Mouse (Mus musculus): ENCODE data around the gene Svop. TPM values are rescaled to one million over a fixed set of nuclear protein-coding genes. Genes with fewer than 3 reads are reported as not detected.

Gene Svop
- polyA plus RNA-seq, 1 experiment from 2014 or later: 0.08 TPM

DNA sequence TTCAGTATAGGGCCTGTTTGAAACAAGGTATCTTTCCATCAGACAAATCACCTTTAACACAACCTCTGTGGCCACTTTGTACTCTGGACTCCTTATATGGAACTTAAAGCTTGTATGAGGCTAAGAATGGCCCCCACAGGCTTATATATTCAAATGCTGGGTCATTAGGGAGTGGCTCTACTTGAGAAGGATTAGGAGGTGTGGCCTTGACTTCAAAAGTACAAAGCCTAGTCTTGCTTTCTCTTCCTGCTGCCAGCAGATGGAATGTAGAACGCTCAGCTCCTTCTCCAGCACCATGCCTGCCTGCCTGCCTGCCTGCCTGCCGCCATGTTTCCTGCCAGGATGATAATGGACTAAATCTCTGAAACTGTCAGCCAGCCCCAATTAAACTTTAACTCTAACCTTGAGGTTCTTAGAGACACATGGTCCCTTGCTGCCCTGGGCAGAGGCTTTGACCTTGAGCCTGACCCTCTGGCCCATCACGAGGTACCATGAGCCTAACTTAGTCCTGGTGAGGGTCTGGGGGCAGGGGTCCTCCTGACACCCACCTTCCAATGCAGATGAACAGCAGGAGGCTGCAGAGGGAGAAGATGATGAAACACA is 59.1 kb downstream of the Svop start:
- H3K9me3 ChIP-seq (replicated peaks; ENCODE audit: low read length): no peaks in the 10 kb centered on the region
- DNase-seq (ENCODE audit: low spot score): no peak
- H3K27me3 ChIP-seq (ENCODE audit: insufficient read depth, low read length): no peaks in the 10 kb centered on the region
- no peak overlapping the region for H3K4me3 ChIP-seq (replicated peaks; ENCODE audit: low read depth, low read length)
- no peak for TF ChIP-seq CTCF (IDR thresholded peaks at IDR 0.05; ENCODE audit: low read depth)
- H3K4me1 ChIP-seq (replicated peaks; ENCODE audit: insufficient read depth, low read length): no peaks in the 10 kb centered on the region
- 82% methylated on average over 3 of the region's 3 CpGs for WGBS
- H3K27ac ChIP-seq: no peak overlapping the region
- no peaks in the 10 kb centered on the region for H3K36me3 ChIP-seq (ENCODE audit: insufficient read depth, low read length)
- no peak overlapping the region for H3K9ac ChIP-seq (ENCODE audit: low read depth, low read length)
- ATAC-seq (replicated peaks; ENCODE audit: low FRiP score, low read depth): no peak
- H3K4me2 ChIP-seq (ENCODE audit: low read length): no peak overlapping the region

DNA sequence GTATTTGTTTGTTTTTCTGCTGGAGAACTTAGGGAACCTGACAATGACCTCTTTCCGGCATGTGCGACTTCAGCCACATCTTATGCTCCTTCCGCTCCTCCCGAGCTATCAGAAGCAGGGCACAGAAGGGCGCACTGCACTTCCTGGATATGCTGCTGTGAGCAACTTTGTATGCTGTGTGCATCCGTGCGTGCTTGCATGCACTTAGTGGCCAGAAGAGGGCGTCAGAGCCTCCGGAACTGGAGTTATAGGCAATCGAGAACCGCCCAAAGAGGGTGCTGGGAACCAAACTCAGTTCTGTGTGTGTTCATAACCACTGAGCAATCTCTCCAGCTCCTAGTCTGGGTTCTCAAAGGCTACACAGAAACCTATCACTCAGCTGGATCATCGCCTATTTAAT is 60.7 kb downstream of the Svop start:
- 92% methylated on average over 12 of the region's 12 CpGs for WGBS
- H3K4me2 ChIP-seq (ENCODE audit: low read length): no peak overlapping the region
- H3K27me3 ChIP-seq (ENCODE audit: insufficient read depth, low read length): no peaks in the 10 kb centered on the region
- no peak overlapping the region for H3K9ac ChIP-seq (ENCODE audit: low read depth, low read length)
- no peak for ATAC-seq (replicated peaks; ENCODE audit: low FRiP score, low read depth)
- no peaks in the 10 kb centered on the region for H3K9me3 ChIP-seq (replicated peaks; ENCODE audit: low read length)
- H3K27ac ChIP-seq: no peak overlapping the region
- no peak overlapping the region for H3K4me3 ChIP-seq (replicated peaks; ENCODE audit: low read depth, low read length)
- H3K36me3 ChIP-seq (ENCODE audit: insufficient read depth, low read length): no peaks in the 10 kb centered on the region
- DNase-seq (ENCODE audit: low spot score): no peak
- no peaks in the 10 kb centered on the region for H3K4me1 ChIP-seq (replicated peaks; ENCODE audit: insufficient read depth, low read length)
- TF ChIP-seq CTCF (IDR thresholded peaks at IDR 0.05; ENCODE audit: low read depth): peak; percentile 28; the same call in 1 of the 2 replicates

DNA sequence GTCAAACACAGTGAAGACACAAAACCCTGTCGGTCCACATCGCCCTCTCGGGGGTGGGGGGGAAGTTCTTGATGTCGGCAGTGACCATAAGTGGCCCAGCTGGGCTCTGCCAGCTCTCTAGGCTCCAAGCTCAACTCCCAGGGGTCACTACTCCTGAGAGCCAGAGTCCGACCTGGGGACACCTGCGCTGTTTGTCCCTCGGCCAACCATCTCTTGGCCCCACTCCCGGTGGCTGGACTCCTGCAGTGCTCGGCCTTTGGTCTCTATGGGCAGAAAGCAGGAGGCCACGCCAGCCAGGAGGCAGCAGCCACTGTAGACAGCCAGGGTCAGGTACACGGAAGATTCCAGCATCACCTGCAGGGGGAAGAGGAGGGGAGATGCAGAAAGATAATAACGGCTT is 63.3 kb downstream of the Svop start:
- Histone ChIP-seq H3K36me3 (ENCODE audit: insufficient read depth, low read length) (no peaks in the 10 kb centered on the region), H3K9me3 (replicated peaks; ENCODE audit: low read length) (no peaks in the 10 kb centered on the region), H3K4me2 (ENCODE audit: low read length) (no peak overlapping the region), H3K27me3 (ENCODE audit: insufficient read depth, low read length) (no peaks in the 10 kb centered on the region), H3K4me3 (replicated peaks; ENCODE audit: low read depth, low read length) (no peak overlapping the region), H3K9ac (ENCODE audit: low read depth, low read length) (no peak overlapping the region), H3K27ac (no peak overlapping the region), H3K4me1 (replicated peaks; ENCODE audit: insufficient read depth, low read length) (no peaks in the 10 kb centered on the region)
- DNase-seq (ENCODE audit: low spot score) (no peak), ATAC-seq (replicated peaks; ENCODE audit: low FRiP score, low read depth) (peak; percentile 34; the same call in 1 of the 2 replicates)
- no peak for TF ChIP-seq CTCF (IDR thresholded peaks at IDR 0.05; ENCODE audit: low read depth)
- 84% methylated on average over 12 of the region's 12 CpGs for WGBS

DNA sequence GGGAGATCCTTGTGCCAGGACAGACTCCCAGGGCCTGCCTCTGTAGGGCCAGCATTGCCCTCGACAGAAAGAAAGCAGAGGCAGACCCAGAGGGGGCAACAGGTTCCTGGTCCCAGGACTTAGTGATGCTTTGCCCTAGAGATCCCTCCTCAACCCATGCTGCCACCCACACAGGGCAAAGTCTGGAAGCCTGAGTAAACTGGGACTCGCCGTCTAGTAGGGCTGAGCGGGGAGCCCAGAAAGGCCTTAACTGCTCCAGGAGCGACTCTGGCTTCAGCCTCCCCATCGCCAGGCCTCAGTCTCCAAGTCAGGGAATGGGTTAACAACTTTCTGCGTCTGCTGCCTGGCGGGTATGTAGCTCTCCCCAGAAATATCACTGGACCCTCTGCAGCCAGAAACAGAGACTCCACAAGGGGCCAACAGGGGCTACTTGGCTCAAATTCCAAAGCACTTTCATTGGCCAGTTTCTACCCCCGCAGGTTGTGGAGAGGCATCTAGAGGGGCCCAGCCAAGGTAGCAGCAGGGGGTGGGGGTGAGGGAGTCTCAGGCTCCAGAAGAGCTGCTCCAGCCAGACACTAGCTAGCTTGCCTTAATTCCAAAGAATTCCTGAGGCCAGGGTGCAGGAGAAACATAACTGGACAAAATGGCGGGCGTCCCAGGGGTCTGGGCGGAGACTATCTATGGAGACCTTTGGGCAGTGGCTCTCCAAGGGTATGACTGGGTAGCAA is 64.0 kb downstream of the Svop start:
- ATAC-seq (replicated peaks; ENCODE audit: low FRiP score, low read depth) (no peak), DNase-seq (ENCODE audit: low spot score) (no peak)
- Histone ChIP-seq H3K27me3 (ENCODE audit: insufficient read depth, low read length) (no peaks in the 10 kb centered on the region), H3K9me3 (replicated peaks; ENCODE audit: low read length) (no peaks in the 10 kb centered on the region), H3K9ac (ENCODE audit: low read depth, low read length) (no peak overlapping the region), H3K36me3 (ENCODE audit: insufficient read depth, low read length) (no peaks in the 10 kb centered on the region), H3K4me1 (replicated peaks; ENCODE audit: insufficient read depth, low read length) (no peaks in the 10 kb centered on the region), H3K27ac (no peak overlapping the region), H3K4me2 (ENCODE audit: low read length) (no peak overlapping the region), H3K4me3 (replicated peaks; ENCODE audit: low read depth, low read length) (no peak overlapping the region)
- WGBS: 85% methylated on average over 12 of the region's 12 CpGs
- TF ChIP-seq CTCF (IDR thresholded peaks at IDR 0.05; ENCODE audit: low read depth): no peak

DNA sequence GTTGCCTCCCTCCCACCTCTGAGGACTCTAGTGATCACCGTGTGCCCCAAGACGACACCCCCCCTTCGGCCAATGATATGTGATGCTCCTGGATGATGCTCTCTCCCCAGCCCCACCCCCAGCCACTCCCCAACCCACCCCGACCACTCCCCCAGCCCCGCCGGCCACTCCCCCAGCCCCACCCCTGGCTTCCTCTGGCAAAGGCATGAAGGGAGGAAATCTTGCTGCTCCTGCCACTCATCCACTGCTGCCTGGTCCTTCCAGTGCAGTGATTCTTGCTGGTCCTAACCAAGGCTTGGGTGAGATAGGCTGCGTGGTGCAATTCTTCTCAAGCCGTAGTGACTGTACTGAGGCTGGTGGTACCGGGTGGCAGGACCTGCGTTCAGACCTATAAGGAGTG is 66.5 kb downstream of the Svop start:
- no peaks in the 10 kb centered on the region for H3K9me3 ChIP-seq (replicated peaks; ENCODE audit: low read length)
- H3K36me3 ChIP-seq (ENCODE audit: insufficient read depth, low read length): no peaks in the 10 kb centered on the region
- no peak overlapping the region for H3K9ac ChIP-seq (ENCODE audit: low read depth, low read length)
- no peaks in the 10 kb centered on the region for H3K27me3 ChIP-seq (ENCODE audit: insufficient read depth, low read length)
- no peak for TF ChIP-seq CTCF (IDR thresholded peaks at IDR 0.05; ENCODE audit: low read depth)
- ATAC-seq (replicated peaks; ENCODE audit: low FRiP score, low read depth): 0 out of 2 replicates have a peak, but pooled peaks have one; percentile 26
- no peak overlapping the region for H3K4me3 ChIP-seq (replicated peaks; ENCODE audit: low read depth, low read length)
- H3K4me1 ChIP-seq (replicated peaks; ENCODE audit: insufficient read depth, low read length): no peaks in the 10 kb centered on the region
- 7% methylated on average over 10 of the region's 10 CpGs for WGBS
- DNase-seq (ENCODE audit: low spot score): peak; percentile 44
- no peak overlapping the region for H3K27ac ChIP-seq
- no peak overlapping the region for H3K4me2 ChIP-seq (ENCODE audit: low read length)

DNA sequence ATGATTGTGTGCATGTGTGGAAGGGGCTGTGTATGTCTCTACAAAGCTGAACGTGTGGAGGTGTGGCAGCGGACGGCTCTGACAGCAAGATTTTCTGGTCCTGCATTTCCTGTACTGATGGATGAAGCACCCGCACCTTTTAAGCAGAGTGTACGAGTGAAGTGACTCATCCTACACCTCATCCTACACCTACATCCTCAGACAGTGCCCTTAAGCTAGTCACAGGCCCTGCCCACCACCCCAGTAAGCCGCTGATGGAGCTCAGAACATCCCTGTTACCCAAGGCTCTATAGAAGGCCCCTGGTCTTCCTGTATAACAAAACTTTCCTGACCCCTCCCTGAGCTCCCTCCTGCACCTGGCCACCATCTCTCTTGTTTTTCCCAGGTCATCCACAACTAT is 67.0 kb downstream of the Svop start:
- no peak for TF ChIP-seq CTCF (IDR thresholded peaks at IDR 0.05; ENCODE audit: low read depth)
- no peak overlapping the region for H3K4me2 ChIP-seq (ENCODE audit: low read length)
- H3K36me3 ChIP-seq (ENCODE audit: insufficient read depth, low read length): no peaks in the 10 kb centered on the region
- no peak overlapping the region for H3K27ac ChIP-seq
- H3K4me3 ChIP-seq (replicated peaks; ENCODE audit: low read depth, low read length): no peak overlapping the region
- DNase-seq (ENCODE audit: low spot score) (no peak), ATAC-seq (replicated peaks; ENCODE audit: low FRiP score, low read depth) (no peak)
- WGBS: 57% methylated on average over 6 of the region's 6 CpGs
- H3K4me1 ChIP-seq (replicated peaks; ENCODE audit: insufficient read depth, low read length): no peaks in the 10 kb centered on the region
- H3K9me3 ChIP-seq (replicated peaks; ENCODE audit: low read length): no peaks in the 10 kb centered on the region
- no peaks in the 10 kb centered on the region for H3K27me3 ChIP-seq (ENCODE audit: insufficient read depth, low read length)
- no peak overlapping the region for H3K9ac ChIP-seq (ENCODE audit: low read depth, low read length)

Data from kidney, postnatal 0 days (tissue).